Mouse (Mus musculus) spleen, adult 2 months (tissue): ENCODE measurements around the gene Elf4.

Source experiments
- CTCF ChIP-seq: fragments of 200-500 bp; IDR thresholded peaks from 2 replicates; pipeline ENCODE4 v1.5.1; 2011; ENCODE audit warnings: mild to moderate bottlenecking, inconsistent platforms; ENCODE audit not compliant: insufficient read depth, insufficient read length, insufficient replicate concordance; ENCODE audit errors: extremely low read depth
- POLR2A ChIP-seq: fragments of 200-500 bp; IDR thresholded peaks from 2 replicates; pipeline ENCODE4 v1.6.1; 2011; ENCODE audit warnings: low read depth, low read length, inconsistent platforms

GRCm38 (mm10) chrX:48432599-48433526 lies 30.1 kb downstream of the Elf4 start:
- TF ChIP-seq CTCF (no peak), POLR2A (no peak)
